Mouse (Mus musculus): ENCODE measurements around the gene Asrgl1.
A peak's percentile ranks its signal among the peaks of the same experiment; 100 is the strongest.
"Not testable (repeated sequence)": the region's sequence is repeated elsewhere in the genome, so short reads cannot be mapped to it uniquely, and the experiment has no call there.

Asrgl1 gene

DNA sequence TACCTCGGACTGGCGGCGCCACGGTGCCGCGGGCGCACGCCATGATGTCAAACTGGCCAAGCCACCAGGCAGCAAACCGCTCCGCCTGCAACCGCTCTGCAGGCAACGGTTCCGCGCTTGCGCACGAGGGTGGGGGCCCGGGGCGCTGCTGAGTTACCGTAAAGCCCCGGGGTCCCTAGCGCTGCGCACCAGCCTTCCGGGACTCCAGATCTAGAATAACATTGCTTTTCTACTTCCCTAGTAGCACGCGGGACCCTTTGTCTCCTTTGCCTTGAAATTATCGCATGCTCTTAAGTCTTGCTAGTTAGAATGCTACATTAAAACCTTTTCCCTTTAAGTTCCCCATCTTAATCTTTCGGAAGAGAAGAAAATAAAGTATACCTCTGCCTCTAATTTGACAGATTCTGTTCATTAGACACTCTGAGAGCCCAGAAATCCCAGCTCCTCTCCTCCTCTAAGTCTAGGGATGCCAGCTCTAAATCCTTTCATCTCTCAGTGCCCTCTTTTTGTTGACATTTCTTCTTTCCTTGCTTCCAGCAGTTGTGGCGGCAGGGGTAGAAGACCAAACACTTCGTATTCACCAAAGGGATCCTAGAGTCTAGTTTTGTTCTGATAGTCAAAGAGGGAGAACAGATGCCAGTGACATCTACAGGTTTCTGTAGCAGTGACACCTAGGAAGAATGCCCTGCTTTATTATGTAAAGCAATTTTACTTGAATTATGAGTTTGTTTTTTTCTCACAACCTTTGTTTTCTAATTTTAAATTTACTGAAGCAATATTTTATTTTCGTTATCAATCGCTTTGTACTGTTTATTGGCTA, at the start of gene Asrgl1:
Gene Asrgl1 (minus strand): TSS at position 125 of the 820 bp plus-strand sequence.
- peak; percentile 69 for DNase-seq (ENCODE audit: low spot score)

DNA sequence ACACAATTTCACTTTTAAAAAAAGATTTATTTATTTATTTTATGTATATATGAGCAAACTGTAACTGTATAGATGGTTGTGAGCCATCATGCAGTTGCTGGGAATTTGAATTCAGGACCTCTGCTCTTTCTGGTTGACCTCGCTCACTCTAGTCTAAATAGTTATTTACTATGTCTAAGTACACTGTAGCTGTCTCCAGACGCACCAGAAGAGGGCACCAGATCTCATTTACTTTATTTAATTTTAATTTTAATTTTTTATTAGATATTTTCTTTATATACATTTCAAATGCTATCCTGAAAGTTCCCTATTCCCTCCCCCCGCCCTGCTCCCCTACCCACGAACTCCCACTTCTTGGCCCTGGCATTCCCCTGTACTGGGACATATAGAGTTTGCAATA, 10.8 kb upstream of the Asrgl1 start:
- no peak for DNase-seq (ENCODE audit: low spot score)

DNA sequence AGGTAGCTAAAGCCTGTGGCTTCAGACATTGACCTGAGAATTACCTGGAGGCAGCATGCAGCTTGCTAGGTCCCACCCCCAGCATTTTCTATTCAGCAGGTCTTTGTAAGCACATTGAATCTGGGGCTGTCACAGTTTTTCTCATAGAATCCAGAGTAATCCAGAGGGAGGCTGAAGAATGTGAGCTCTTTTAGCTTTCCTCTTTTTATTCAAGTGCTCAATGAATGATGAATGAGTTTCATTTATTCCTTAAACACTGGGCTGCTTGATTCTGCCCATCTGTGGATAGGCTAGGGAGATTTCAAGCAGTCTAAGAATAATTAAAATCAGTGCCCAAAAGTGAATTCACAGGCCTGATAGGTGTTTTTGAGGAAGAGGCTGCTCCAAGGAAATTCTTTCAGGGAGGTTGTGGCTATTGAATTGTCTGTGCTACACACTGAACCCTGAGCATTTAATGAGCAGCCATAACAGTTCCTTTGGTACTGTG, 8.2 kb upstream of the Asrgl1 start:
- no peak for DNase-seq (ENCODE audit: low spot score)

DNA sequence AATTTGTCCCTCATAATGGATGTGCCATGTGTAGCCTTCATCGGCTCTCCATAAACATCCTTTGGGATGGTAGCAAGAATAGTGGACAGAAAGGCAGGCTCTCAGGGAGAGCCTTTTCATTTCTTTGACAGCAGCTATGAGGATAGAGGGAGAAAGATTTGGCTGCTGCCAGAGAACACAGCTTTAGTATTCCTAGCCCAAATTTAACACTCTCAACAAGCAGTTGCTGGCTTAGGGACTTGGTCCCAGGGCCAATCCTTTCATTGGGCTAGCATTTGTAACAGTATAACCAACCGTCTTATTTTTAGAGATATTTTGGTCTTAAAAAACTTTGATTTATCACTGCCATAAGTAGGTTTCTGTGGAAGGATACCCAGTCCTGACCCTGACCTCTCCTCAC, 7.8 kb upstream of the Asrgl1 start:
- no peak for DNase-seq (ENCODE audit: low spot score)

DNA sequence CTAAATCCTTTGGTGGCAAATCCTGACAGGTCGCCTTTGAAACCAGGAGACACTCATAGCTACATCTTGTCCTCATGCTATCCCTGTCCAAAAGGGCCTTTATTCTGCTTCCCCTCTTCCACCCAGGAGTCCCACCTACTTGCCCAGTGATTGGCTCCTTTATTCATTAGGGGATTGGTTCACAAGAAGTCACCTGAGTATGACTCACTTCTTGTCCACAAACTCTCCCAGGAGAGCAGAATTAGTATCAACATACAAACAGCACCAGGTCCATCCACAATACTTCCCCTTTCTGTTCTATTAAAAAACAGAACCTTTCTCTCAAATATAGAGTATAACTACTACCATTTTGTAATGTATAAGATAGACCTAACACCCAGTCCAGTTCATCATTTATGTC, 4.9 kb upstream of the Asrgl1 start:
- not testable (repeated sequence) for DNase-seq (ENCODE audit: low spot score)

DNA sequence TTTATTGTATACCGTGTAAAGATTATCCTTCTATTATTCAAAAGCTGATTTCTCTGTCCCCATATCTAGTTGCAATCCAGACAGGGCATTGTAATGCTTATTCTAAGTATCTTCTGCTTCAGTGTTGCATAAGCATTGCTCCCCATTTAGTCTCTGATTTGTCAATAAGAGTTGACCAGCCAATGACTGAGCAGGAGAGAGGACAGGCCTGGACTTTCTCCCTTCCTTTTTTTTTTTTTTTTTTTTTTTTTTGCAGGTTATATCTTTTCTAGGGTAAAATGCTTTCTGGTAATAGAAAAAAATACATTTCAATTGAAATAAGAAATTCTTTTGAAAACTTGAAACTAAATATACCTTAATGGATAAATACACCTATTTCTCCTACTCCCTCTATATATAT, 1.7 kb upstream of the Asrgl1 start:
- DNase-seq (ENCODE audit: low spot score), result no peak

DNA sequence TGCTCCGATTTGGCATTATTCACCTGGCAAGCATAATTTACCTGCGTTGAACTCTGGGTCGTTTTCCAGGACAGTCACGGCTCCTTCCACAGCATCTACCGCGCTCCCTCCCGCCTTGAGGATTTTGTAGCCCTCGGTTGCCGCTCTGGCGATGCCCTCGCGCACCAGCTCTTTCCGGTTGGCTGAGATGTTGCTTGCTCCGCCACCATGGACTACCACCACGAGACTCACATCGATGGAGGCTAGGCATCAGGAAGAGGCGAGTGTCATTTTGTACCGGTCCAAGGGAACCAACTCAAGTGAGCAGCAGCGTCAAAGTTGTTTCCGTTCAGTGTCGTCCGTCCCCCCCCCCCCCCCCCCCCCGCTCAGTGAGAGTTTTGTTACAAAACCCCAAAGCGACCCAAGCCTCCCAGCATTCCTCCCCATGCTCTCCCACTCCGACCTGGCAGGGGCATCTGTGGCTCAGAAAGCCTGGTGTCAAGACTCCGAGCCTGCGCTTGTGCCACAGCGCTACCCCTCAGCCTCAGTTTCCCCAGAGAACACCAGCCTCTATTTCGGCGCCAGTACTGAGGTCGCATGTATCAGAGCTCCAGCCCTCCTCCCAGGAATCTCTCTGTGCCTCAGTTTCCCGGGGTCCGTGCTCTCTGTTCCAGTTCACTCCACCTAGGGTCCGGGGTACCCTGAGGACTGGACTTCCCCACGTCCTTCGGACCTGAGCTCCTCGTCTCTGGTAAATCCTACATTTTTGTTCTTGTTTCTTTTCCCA, 507 bp downstream of the Asrgl1 start:
- no peak for DNase-seq (ENCODE audit: low spot score)

DNA sequence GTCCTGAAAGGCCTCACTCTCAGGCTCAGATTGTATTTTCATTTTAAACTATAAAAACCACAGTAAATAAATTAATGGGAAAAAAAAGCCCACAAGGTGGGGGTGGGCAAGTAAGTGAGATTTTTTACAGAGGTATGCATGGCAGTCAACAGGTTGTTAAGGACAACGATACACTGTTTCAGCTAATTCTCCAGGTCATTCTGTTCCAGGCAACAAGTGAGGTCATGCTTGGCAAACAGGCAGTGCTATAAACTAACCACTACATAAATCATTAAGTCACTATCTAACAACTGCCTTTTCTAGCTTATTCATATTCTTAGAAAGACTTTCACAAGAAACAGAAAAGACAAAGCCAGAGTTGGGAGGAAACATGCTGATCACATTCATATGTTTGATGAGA, 5.4 kb downstream of the Asrgl1 start:
- DNase-seq (ENCODE audit: low spot score), result no peak

DNA sequence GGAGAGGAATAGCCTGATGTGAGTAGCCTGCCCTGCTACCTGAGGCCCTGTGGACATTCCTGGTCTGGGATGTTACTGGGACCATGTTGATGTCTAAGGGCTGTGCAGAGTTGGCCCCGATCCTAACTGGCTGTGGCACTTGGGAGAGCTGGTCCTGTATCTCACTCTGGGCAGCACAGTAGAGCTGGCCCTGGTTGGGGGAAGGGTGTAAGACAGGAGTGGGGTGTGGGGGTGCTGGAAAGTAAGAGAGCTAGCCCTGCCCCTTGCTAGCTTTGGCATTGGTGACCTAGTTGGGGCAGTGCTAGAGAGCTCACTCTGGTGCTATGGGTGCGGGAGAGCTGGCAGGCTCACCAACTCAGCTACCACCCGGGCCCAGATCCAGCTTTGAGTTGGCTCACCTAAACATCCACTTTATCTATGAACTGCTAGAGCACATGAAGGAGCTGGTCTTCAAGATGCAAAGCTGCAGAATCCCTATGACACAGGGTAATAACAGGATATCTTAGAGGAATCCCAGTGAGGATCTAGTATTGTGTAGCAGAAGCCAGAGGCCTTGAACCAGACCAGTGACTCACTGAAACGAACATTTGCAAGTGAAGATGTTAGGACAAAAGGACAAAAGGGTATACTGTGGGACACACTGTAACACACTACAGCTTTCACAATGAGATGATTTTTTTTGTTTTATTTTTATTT, 6.8 kb downstream of the Asrgl1 start:
- DNase-seq (ENCODE audit: low spot score), result no peak

DNA sequence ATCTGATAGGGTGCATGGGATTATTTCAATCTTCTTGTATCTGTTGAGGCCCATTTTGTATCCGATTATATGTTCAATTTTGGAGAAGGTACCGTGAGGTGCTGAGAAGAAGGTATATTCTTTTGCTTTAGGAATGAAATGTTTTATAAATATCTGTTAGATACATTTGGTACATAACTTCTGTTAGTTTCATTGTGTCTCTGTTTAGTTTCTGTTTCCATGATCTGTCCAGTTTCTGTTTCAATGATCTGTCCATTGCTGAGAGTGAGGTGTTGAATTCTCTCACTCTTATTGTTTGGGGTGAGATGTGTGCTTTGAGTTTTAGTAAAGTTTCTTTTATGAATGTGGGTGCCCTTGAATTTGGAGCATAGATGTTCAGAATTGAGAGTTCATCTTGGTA, 11.4 kb downstream of the Asrgl1 start:
- not testable (repeated sequence) for DNase-seq (ENCODE audit: low spot score)

DNA sequence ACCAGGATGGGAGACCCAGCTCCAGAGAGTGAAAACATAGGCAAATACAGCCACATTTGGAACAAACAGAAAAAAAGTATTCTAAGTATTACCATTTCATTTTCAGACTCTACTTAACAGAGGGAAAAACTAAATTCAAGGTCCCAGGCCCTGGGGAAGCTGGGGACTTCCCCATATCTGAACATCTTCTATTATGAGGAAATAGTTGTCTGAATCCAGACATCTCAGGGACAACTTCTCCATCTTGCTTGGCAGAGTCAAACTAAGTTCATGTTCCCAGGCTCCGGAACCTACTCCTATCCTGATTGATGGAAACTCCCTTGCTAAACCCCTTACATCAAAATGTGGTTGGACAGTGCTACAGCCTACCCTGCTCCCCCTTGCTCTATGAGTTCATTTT, 13.0 kb downstream of the Asrgl1 start:
- DNase-seq (ENCODE audit: low spot score), result no peak

DNA sequence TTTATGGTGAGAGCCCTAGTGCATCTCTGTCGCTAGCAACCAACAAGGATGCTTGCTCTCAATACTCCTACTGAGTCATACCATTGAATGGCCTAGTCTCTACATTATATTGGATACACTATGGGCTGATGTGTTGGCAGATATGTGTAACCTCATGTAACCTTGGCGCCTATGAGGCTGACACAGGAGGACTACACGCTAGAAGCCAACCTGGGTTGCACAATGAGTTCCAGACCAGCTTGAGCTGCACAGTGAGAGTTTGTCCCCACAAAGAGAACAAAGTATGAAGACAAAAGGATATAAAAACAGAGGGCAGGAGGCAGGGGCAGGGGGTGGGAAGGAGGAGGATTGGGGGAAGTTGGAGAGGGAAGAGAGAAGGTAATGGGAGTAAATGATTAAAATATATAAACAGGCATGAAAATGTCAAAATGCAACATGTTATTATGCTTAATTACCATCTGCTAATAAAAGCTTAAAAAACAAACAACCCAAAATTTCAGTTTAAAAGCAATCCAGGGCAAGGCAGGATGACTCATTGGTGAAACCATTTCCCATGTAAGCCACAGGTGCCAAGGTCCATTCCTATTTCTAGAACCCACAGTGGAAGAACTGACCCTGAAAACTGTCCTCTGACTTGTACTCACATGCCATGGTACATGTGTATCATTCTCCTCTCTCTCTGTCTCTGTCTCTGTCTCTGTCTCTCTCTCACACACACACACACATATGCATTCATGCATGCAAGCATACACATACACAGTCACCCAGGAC, 15.6 kb downstream of the Asrgl1 start:
- DNase-seq (ENCODE audit: low spot score), result no peak

DNA sequence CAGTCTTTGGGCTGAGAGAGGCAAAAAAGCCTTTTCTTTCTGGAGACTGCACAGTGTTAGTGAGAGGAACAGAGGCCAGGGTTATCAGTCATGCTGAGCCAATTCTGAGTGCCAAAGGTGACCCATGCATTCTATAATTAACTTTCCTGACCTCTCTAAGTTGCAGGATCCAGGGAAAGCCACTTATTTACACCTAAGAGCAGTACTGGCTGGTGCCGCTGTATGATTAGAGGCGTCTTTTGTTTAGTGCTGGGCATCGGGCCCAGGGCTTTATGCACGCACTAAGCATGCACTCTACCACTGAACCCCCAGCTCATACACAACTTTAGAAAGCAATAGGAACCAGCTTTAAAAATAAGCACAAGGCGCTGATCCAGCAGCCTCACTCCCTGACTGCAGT, 18.2 kb downstream of the Asrgl1 start:
- no peak for DNase-seq (ENCODE audit: low spot score)

DNA sequence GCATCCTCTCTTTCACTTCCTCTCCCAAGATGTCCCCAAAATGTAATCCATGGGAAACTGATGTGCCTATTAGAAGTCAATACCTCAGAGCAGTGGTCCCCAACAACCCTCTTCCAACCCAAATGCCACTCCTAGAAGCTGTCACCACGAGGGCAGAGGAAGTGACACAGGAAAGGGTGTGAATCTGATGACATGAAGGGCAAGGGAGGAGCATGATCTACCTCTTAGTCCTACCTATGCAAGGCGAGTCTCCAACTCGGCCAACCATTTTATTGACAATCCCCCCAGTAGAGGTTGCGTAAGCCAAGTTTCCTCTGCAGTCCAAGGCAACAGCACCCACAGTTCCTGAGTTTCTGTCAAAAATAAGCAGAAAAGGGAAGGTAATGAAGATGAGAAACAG, 19.2 kb downstream of the Asrgl1 start:
- DNase-seq (ENCODE audit: low spot score), result no peak

DNA sequence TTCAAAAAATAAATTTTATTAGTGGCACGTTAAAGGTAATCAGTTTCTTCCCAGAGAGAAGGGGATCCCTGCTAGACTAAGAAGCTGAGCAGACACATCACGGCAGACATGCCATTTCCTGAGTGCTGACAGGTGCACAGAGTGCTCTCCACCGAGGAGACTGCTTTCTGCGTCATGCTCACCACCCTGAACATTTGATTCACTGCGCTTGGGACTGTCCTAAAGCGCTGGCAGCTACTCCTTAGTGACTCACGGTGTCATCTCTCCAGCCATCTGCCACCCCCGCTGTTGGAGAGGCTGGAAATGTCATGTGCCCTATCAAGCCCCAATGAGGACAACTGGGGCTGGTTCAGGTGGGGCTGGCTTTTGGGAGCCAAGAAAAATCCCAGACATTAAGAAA, 23.4 kb downstream of the Asrgl1 start:
- no peak for DNase-seq (ENCODE audit: low spot score)

DNA sequence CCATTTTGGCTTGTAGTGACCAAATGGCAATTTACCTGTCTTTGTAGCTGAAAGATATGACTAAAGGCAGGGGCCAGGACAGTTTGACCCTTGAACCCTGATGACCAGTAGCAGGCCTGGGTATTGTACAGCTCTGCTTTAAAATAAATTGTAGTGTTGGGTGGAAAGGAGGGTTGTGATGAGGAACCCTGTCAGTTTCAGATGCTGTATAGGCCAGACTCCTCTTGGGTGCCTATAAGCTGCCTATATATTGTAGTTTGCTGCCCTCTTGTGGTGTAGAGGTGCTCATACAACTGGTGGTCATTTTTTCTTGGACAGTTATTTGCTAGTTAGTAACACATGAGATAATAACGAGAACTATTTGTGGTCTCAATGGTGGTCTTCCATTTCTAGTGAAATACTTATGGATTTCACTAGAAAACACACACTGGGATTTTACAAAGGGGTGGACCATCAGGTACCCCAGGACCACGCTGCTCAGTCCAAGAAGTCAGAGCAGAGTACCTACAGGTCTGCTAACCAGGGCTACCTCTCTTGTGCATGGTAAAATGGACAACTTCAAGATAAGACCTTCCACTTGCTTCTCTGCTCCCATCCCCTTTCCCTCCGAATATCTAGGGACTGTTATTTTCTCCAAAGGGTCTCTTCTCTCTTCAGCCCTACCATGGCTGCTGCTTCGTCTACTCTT, 25.1 kb downstream of the Asrgl1 start:
- peak; percentile 73 for DNase-seq (ENCODE audit: low spot score)

DNA sequence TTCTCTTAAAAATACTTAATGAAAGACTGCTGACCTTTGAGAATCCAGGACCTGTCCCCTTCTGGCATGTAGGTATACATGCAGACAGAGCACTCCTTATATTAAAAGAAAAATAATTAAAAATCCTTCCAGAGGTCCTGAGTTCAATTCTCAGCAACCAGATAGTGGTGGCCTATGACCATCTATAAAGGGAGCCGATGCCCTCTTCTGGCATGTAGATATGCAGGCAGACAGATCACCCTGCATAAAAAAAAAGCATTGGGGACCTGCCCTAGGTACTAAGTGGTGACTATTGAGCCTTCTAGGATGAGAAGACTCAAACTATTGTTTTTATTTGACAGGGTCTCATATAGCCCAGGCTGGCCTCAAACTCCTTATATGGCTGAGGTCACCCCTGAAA, 26.9 kb downstream of the Asrgl1 start:
- DNase-seq (ENCODE audit: low spot score), result no peak

DNA sequence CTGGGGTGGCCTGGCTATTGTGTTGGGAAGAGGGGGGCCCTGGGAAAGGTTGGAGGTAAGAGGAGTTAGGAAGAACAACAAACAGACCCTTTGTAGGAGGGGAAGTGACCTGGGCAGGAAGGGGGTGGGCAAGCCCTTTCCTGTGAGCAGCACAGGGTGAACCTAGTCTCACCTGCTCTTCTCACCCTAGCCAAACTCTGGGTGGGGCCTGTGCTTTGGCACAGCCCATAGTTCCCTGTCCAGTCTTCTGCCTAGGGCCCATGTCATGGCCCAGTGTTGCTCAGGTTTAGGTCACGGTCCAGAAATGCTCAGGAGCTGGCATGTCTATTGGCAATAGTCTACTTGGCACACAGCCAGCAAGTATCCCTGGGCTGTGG, 28.1 kb downstream of the Asrgl1 start:
- no peak for DNase-seq (ENCODE audit: low spot score)

DNA sequence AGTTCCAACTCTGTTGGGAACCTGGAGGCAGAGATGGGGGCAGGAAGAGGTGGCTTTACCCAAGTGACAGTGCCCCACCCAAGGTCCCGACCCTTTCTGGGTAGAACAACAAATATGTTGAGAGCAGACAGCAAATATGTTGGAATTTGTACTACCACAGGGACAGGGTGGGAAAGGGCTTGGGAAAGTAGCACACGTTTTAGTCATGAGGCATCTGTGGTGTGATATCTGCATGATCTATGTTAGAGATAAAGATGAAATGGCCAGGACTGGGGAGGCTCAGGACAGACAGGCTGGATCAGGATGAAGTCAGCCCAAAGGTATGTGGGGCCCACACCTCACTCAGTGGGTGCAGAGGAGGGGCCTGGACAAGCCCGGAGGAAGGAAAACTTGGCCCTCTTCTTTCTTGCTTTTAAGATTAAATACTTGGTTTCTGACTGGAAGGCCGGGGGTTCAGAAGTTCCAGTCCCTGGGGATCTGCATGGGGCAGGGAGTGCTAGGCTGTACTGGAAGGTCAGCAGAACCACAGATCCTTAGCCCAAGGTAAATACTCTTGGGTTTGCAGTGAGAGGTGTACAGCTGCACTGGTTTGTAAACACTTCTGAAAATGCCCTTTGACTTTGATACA, 28.6 kb downstream of the Asrgl1 start:
- DNase-seq (ENCODE audit: low spot score), result no peak

DNA sequence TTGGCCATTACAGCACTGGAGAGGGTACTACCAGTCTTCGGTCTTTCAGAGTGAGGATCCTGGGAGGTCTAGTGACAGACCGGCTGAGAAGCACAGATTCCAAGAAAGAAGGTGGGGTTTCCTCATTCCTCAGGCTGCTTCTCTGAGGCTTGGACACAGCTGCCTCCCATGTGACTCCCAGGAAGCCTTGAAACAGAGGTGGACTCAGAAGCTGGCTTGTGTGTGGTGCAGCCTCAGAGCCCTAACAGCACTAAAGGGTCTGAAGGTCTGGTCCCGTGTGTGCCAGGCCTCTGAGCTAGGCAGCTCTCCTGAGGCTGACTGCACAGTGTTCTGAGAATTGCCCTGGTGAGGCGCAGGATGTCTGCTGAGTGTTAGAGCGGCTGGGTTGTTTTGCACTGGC, 29.3 kb downstream of the Asrgl1 start:
- DNase-seq (ENCODE audit: low spot score), result no peak

DNA sequence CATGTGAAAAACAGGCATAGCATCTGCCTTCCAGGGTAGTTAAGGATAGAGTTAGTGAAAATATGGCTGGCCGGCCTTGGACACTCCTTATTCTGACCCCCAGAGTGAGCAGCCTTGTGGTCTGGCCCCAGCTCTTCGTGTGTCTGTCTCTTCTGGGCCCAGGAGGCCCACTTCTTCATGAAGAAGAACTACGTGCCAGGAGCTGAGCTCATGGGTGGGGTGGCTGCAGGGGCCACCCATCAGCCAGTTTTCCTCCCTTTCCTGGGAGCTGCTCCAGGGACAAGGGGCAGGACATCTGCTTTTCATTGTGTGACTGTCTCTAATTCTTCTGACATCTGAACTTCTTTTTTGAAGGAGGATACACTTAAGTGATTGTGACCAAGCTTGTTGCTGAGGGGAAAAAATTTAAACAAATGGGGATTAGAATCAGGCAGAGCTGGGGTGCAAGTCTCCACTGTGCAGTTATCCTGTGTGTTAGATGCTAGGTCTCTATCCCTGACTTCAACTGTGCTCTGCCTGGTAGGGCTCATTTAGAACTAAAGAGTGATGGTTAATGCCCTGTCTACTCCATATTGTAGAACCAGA, 30.2 kb downstream of the Asrgl1 start:
- DNase-seq (ENCODE audit: low spot score), result no peak

Measured in layer of hippocampus, adult 9-10 months (tissue).